Mouse (Mus musculus) urinary bladder, adult 18-20 months (tissue): ENCODE results near the gene Zfp316.

Experiments
- DNase-seq, 2 experiments: peaks; one replicate each; pipeline ENCODE4 v3.0.0; 2022; ENCODE audit warnings: low spot score in 2 of 2, mixed read lengths in 2 of 2

Zfp316 gene

GRCm38 (mm10) chr5:143226790-143227189, 43.0 kb downstream of the Zfp316 start, which contains the start of gene Spdye4a:
Spdye4a (minus strand) TSS chr5:143226890.
- no peak for DNase-seq

- DNase-seq: no peak
These were observed 47.5 kb downstream of the Zfp316 start for GRCm38 (mm10) chr5:143222287-143222686.

GRCm38 (mm10) chr5:143220996-143221395, 48.8 kb downstream of the Zfp316 start:
- no peak for DNase-seq

- DNase-seq: no peak
These were observed 56.0 kb downstream of the Zfp316 start for GRCm38 (mm10) chr5:143213832-143214231.

- DNase-seq: no peak
These were observed 64.8 kb downstream of the Zfp316 start for GRCm38 (mm10) chr5:143205015-143205414.
